Mouse (Mus musculus) lung, embryonic 14.5 days (tissue): ENCODE data around the gene Fstl1. TPM values are rescaled to one million over a fixed set of nuclear protein-coding genes. Genes with fewer than 3 reads are reported as not detected.

Source experiments
- ATAC-seq: fragments of 200-750 bp; cut with Nextera tagmentation; 2 replicates; pipeline ENCODE4 v1.8.0; 2017; ENCODE audit warnings: mild to moderate bottlenecking, moderate TSS enrichment, moderate library complexity; ENCODE audit not compliant: insufficient read depth
- DNase-seq: peaks from one replicate; pipeline ENCODE4 v3.0.0-alpha.2; 2015
- H3K27ac ChIP-seq: fragments of 300-500 bp; sonication (generic); 2 replicates; pipeline ENCODE4 v1.5.1; 2014; ENCODE audit warnings: low read depth, mild to moderate bottlenecking, moderate library complexity
- H3K27me3 ChIP-seq: fragments of 300-500 bp; sonication (generic); 2 replicates; pipeline ENCODE4 v1.6.1; 2014; ENCODE audit warnings: low read length, control low read depth; ENCODE audit not compliant: insufficient read depth
- H3K36me3 ChIP-seq: fragments of 300-500 bp; sonication (generic); 2 replicates; pipeline ENCODE4 v1.6.1; 2014; ENCODE audit warnings: control low read depth; ENCODE audit not compliant: insufficient read depth
- H3K4me1 ChIP-seq: fragments of 300-500 bp; sonication (generic); 2 replicates; pipeline ENCODE4 v1.6.1; 2014; ENCODE audit warnings: antibody characterized with exemption, control low read depth; ENCODE audit not compliant: insufficient read depth
- H3K4me2 ChIP-seq: fragments of 300-500 bp; sonication (generic); 2 replicates; pipeline ENCODE4 v1.6.1; 2014; ENCODE audit warnings: mild to moderate bottlenecking
- H3K4me3 ChIP-seq: fragments of 300-500 bp; sonication (generic); 2 replicates; pipeline ENCODE4 v1.5.1; 2014; ENCODE audit warnings: low read depth, low read length
- H3K9ac ChIP-seq: fragments of 300-500 bp; sonication (generic); 2 replicates; pipeline ENCODE4 v1.6.1; 2014
- H3K9me3 ChIP-seq: fragments of 300-500 bp; sonication (generic); 2 replicates; pipeline ENCODE4 v1.6.1; 2016; ENCODE audit warnings: low read depth, low read length, control low read depth
- CTCF ChIP-seq: IDR thresholded peaks from 2 replicates; pipeline ENCODE4 v1.5.1; 2016; ENCODE audit warnings: antibody characterized with exemption, low read depth
- WGBS: fragments of 180-500 bp; shearing (Covaris S2); extraction: QIAGEN DNeasy Blood & Tissue Kit; methylation state at CpG from one replicate; pipeline ENCODE4 v1.1.7; 2014; 5-methylcytosine and 5-hydroxymethylcytosine counted together
- polyA plus RNA-seq: library from polyadenylated mRNA; unstranded; fragments of >200 nt; fragmentation: Nextera tagmentation; extraction: Ambion mirVana; gene quantifications from 2 replicates; pipeline ENCODE4 v1.2.1, GENCODE M21; 2014

Gene Fstl1
- polyA plus RNA-seq, 1 experiment from 2014 or later, result 460 TPM

GRCm38 (mm10) chr16:37879750-37880419 is 103.2 kb downstream of the Fstl1 start:
- no peak for ATAC-seq
- peaks cover 75% of the 10 kb centered on the region for H3K36me3 ChIP-seq

GRCm38 (mm10) chr16:37881168-37881567 is 104.5 kb downstream of the Fstl1 start:
- Histone ChIP-seq H3K4me2 (no peak overlapping the region), H3K27ac (no peak overlapping the region), H3K36me3 (peaks cover 75% of the 10 kb centered on the region), H3K9ac (no peak overlapping the region), H3K4me1 (no peaks in the 10 kb centered on the region), H3K4me3 (no peak overlapping the region), H3K9me3 (no peaks in the 10 kb centered on the region), H3K27me3 (no peaks in the 10 kb centered on the region)
- 71% methylated on average over 2 of the region's 2 CpGs for WGBS
- DNase-seq (no peak), ATAC-seq (no peak)
- no peak for TF ChIP-seq CTCF

More at GRCm38 (mm10) chr16:37879750-37880419, 103.2 kb downstream of the Fstl1 start:
- H3K9me3 ChIP-seq, result no peaks in the 10 kb centered on the region
- H3K4me1 ChIP-seq, result no peaks in the 10 kb centered on the region
- 91% methylated on average over 4 of the region's 4 CpGs for WGBS
- H3K27me3 ChIP-seq, result no peaks in the 10 kb centered on the region
- H3K27ac ChIP-seq, result no peak overlapping the region
- no peak overlapping the region for H3K4me2 ChIP-seq
- no peak for TF ChIP-seq CTCF
- no peak overlapping the region for H3K4me3 ChIP-seq
- H3K9ac ChIP-seq, result no peak overlapping the region
- DNase-seq, result no peak

Other genes with a start within 250 kb of the Fstl1 start
- gene Gtf2e1, start 237.1 kb upstream of the Fstl1 start, polyA plus RNA-seq, result 28.9 and 29.6 TPM in 2 replicates
- 24.2 and 27.8 TPM in 2 replicates for gene Rabl3, start 237.0 kb upstream of the Fstl1 start, polyA plus RNA-seq
- 0.15 and 0.17 TPM in 2 replicates for gene Hgd, start 196.7 kb upstream of the Fstl1 start, polyA plus RNA-seq
- gene Ndufb4, start 122.4 kb upstream of the Fstl1 start, polyA plus RNA-seq, result 54.4 and 61.7 TPM in 2 replicates
- gene Gm36028, start 84.3 kb downstream of the Fstl1 start, polyA plus RNA-seq, result 0.38 and 0.46 TPM in 2 replicates
- gene Lrrc58, start 91.5 kb downstream of the Fstl1 start, polyA plus RNA-seq, result 73.9 and 78.4 TPM in 2 replicates
- 0.58 and 1.4 TPM in 2 replicates for gene Gpr156, start 139.6 kb downstream of the Fstl1 start, polyA plus RNA-seq